Mouse (Mus musculus): ENCODE measurements around the gene Smg5. TPM values are rescaled to one million over a fixed set of nuclear protein-coding genes. Genes with fewer than 3 reads are reported as not detected.
A peak's percentile ranks its signal among the peaks of the same experiment; 100 is the strongest.

Smg5 gene
- polyA plus RNA-seq, 1 experiment = 65.6 TPM

DNA sequence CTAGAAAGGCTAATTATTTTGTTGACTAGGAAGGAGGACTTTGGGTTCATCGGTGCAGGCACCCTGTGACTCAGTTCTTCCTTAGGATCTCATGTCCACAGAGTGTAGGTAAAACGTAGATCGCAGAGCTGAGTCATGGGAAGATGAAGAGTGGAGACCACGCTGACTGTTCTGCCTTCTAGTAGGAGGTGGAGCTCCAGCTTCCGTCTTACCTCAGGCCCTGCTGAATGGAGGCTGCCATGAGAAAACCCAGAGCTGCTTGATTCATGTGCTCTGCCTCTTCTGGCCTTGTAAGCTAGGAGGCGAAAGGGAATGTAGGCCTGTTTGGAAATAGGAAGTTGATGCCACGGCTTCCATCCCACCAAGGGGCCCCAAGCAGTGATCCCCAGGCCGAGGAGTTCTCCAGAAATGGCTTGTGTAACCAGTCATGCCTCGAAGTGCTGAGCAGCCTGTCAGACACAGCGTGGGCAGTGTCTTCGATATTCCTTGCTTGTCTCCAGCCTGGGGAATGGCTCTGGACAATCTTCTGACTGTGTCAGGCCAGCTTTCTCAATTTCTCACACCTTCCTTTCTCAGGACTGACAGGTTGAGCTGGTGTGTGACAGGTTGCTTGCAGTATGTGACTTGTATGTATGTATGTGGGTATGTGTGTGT lies 1.4 kb downstream of the Smg5 start:
- no peak for TF ChIP-seq POLR2A (IDR thresholded peaks at IDR 0.05; ENCODE audit: borderline replicate concordance, control insufficient read depth, low read depth, low read length)
- Histone ChIP-seq H3K4me1 (ENCODE audit: control insufficient read depth, insufficient read depth, low read length) (peaks cover 2% of the 10 kb centered on the region; the same call in 1 of the 2 replicates), H3K4me3 (replicated peaks; ENCODE audit: control insufficient read depth, low read depth, low read length) (peak overlapping the region; percentile 6), H3K27ac (ENCODE audit: control insufficient read depth, insufficient read depth, low read depth, low read length, poor library complexity) (peak overlapping the region; percentile 20; the same call in 1 of the 2 replicates)
- 9% methylated on average over 11 of the region's 11 CpGs for WGBS

DNA sequence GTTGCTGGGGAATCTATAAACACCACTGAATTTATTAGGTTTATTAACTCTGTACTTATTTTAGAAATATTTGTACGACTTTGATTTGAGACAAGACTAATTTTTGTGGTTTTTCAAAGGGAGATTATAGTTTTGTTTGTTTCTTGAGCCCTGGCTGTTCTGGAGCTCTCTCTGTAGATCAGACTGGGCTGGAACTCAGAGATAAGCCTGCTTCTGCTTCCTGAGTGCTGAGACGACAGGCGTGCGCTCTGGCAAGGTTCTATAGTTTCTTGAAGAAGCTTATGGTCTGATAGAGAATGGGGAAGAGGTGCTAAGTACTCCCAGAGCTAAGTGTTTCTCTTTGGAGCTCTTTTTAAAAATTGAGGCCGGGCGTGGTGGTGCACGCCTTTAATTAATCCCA lies 2.3 kb downstream of the Smg5 start:
- H3K4me1 ChIP-seq (ENCODE audit: control insufficient read depth, insufficient read depth, low read length) = peaks cover 2% of the 10 kb centered on the region; the same call in 1 of the 2 replicates
- no peak for TF ChIP-seq CTCF (IDR thresholded peaks at IDR 0.05; ENCODE audit: control insufficient read depth, insufficient read depth, low read length)
- no peak for TF ChIP-seq POLR2A (IDR thresholded peaks at IDR 0.05; ENCODE audit: borderline replicate concordance, control insufficient read depth, low read depth, low read length)
- H3K4me3 ChIP-seq (replicated peaks; ENCODE audit: control insufficient read depth, low read depth, low read length) = no peak overlapping the region
- no peak overlapping the region for H3K27ac ChIP-seq (ENCODE audit: control insufficient read depth, insufficient read depth, low read depth, low read length, poor library complexity)
- 38% methylated on average over 7 of the region's 7 CpGs for WGBS

DNA sequence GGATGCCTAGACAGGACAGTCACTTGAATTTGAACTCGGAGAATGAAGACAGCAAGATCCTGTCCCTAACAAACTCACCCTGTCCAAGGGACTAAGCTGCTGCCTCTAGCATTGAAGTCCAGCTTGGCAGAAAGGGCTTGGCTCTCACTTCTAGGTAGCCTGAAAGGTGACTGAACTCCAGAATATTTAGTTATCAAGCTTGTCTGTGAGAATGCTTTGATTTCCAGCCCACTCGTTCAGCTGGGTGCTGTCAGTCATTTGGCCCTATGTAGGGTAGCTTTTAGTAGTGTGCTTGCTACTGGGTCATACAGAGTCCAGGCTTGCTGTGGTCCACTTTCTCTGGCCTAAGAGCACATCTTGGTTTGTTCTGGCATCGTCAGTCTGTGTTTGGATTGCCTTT lies 2.9 kb downstream of the Smg5 start:
- H3K4me3 ChIP-seq (replicated peaks; ENCODE audit: control insufficient read depth, low read depth, low read length) = no peak overlapping the region
- TF ChIP-seq CTCF (IDR thresholded peaks at IDR 0.05; ENCODE audit: control insufficient read depth, insufficient read depth, low read length) = no peak
- TF ChIP-seq POLR2A (IDR thresholded peaks at IDR 0.05; ENCODE audit: borderline replicate concordance, control insufficient read depth, low read depth, low read length) = no peak
- WGBS = 81% methylated on average over 3 of the region's 3 CpGs
- peaks cover 2% of the 10 kb centered on the region; the same call in 1 of the 2 replicates for H3K4me1 ChIP-seq (ENCODE audit: control insufficient read depth, insufficient read depth, low read length)
- no peak overlapping the region for H3K27ac ChIP-seq (ENCODE audit: control insufficient read depth, insufficient read depth, low read depth, low read length, poor library complexity)

DNA sequence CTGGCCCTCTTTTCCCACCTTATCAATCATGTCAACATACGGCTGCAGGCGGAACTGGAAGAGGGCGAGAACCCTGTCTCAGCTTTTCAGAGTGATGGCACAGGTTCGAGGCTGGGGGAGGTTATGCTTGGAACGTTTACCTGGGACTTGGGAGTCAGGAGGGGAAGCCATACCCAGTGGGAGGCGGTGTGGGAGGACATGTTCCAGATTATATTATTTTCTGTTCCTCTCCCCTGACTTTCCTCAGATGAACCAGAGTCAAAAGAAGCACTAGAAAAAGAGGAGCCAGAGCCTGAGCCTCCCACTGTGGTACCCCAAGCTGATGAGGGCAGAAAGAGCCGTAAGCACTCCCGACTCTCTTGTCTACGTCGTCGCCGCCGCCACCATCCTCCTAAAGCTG lies 14.7 kb downstream of the Smg5 start:
- H3K4me3 ChIP-seq (replicated peaks; ENCODE audit: control insufficient read depth, low read depth, low read length) = no peak overlapping the region
- TF ChIP-seq POLR2A (IDR thresholded peaks at IDR 0.05; ENCODE audit: borderline replicate concordance, control insufficient read depth, low read depth, low read length) (no peak), CTCF (IDR thresholded peaks at IDR 0.05; ENCODE audit: control insufficient read depth, insufficient read depth, low read length) (no peak)
- H3K27ac ChIP-seq (ENCODE audit: control insufficient read depth, insufficient read depth, low read depth, low read length, poor library complexity) = no peak overlapping the region
- no peaks in the 10 kb centered on the region for H3K4me1 ChIP-seq (ENCODE audit: control insufficient read depth, insufficient read depth, low read length)
- 94% methylated on average over 13 of the region's 13 CpGs for WGBS

DNA sequence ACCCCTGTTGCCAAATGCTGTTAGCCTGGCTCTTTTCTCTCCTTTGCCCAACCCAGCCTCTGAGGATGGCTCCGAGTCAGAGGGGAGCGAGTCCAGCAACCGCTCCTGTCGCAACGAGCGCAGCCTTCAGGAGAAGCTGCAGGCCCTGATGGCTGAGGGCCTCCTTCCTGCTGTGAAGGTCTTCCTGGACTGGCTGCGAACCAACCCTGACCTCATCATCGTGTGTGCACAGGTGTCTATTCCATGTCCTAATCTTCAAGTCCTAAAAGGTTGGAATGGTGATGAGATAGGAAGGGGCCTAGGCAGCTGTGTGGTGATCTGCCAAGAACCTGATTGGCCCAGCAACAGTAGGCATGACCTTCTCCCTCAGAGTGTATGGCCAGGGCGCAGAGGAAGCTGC lies 16.8 kb downstream of the Smg5 start:
- Histone ChIP-seq H3K4me1 (ENCODE audit: control insufficient read depth, insufficient read depth, low read length) (no peaks in the 10 kb centered on the region), H3K4me3 (replicated peaks; ENCODE audit: control insufficient read depth, low read depth, low read length) (no peak overlapping the region), H3K27ac (ENCODE audit: control insufficient read depth, insufficient read depth, low read depth, low read length, poor library complexity) (no peak overlapping the region; the same call in 1 of the 2 replicates)
- no peak for TF ChIP-seq CTCF (IDR thresholded peaks at IDR 0.05; ENCODE audit: control insufficient read depth, insufficient read depth, low read length)
- TF ChIP-seq POLR2A (IDR thresholded peaks at IDR 0.05; ENCODE audit: borderline replicate concordance, control insufficient read depth, low read depth, low read length) = no peak
- WGBS = 91% methylated on average over 9 of the region's 9 CpGs

- Histone ChIP-seq H3K27ac (ENCODE audit: control insufficient read depth, insufficient read depth, low read depth, low read length, poor library complexity) (no peak overlapping the region), H3K4me3 (replicated peaks; ENCODE audit: control insufficient read depth, low read depth, low read length) (no peak overlapping the region), H3K4me1 (ENCODE audit: control insufficient read depth, insufficient read depth, low read length) (no peaks in the 10 kb centered on the region)
- TF ChIP-seq POLR2A (IDR thresholded peaks at IDR 0.05; ENCODE audit: borderline replicate concordance, control insufficient read depth, low read depth, low read length) (no peak), CTCF (IDR thresholded peaks at IDR 0.05; ENCODE audit: control insufficient read depth, insufficient read depth, low read length) (no peak)
- WGBS = 87% methylated on average over 8 of the region's 8 CpGs
Observed at GRCm38 (mm10) chr3:88354396-88355165, 18.5 kb downstream of the Smg5 start.

DNA sequence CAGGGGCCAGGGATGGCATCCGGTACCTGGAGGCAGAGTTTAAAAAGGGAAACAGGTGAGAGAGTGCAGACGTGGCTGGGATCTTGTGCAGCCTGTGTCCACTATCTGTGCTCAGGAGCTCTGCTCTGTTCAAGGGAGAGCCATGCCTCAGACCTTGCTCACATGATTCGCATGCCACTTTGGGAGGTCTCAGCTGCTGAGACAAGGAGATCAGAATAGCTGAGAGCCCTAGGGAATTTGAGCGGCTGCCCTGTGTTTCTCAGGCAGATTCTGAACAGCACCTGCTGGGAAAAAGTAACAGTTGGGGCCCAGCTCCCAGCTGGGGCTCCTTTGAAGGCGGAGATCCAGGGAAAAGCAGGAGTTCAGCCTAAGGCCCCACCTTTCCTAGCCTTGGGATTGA lies 23.5 kb downstream of the Smg5 start:
- Histone ChIP-seq H3K4me1 (ENCODE audit: control insufficient read depth, insufficient read depth, low read length) (peaks cover 2% of the 10 kb centered on the region), H3K27ac (ENCODE audit: control insufficient read depth, insufficient read depth, low read depth, low read length, poor library complexity) (no peak overlapping the region), H3K4me3 (replicated peaks; ENCODE audit: control insufficient read depth, low read depth, low read length) (no peak overlapping the region)
- 78% methylated on average over 5 of the region's 5 CpGs for WGBS
- TF ChIP-seq CTCF (IDR thresholded peaks at IDR 0.05; ENCODE audit: control insufficient read depth, insufficient read depth, low read length) = no peak
- no peak for TF ChIP-seq POLR2A (IDR thresholded peaks at IDR 0.05; ENCODE audit: borderline replicate concordance, control insufficient read depth, low read depth, low read length)

DNA sequence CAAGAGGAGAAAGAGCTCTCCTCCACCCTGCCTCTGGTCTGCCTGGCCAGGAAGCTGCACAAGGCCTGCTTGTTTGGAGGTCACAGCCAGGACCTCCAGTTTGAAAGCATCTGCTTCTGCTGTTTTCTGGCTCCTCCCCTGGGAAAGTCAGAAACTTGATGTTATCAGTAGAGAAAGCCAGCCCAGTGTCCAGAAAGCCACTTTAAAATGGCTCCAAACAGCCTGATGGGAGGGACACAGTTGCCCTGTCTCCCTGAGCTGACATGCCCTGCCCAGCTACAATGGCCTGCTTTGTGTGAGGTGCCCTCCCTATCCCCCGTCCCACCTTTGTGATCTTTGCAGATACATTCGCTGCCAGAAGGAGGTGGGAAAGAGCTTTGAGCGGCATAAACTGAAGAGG lies 23.9 kb downstream of the Smg5 start:
- Histone ChIP-seq H3K27ac (ENCODE audit: control insufficient read depth, insufficient read depth, low read depth, low read length, poor library complexity) (no peak overlapping the region), H3K4me1 (ENCODE audit: control insufficient read depth, insufficient read depth, low read length) (peaks cover 2% of the 10 kb centered on the region), H3K4me3 (replicated peaks; ENCODE audit: control insufficient read depth, low read depth, low read length) (no peak overlapping the region)
- TF ChIP-seq POLR2A (IDR thresholded peaks at IDR 0.05; ENCODE audit: borderline replicate concordance, control insufficient read depth, low read depth, low read length) (no peak), CTCF (IDR thresholded peaks at IDR 0.05; ENCODE audit: control insufficient read depth, insufficient read depth, low read length) (no peak)
- 79% methylated on average over 3 of the region's 3 CpGs for WGBS

Data from bone marrow, adult 2 months (tissue).